Mouse (Mus musculus) neural tube, embryonic 15.5 days (tissue): Measurements from ENCODE around the gene Dcps. TPM values are rescaled to one million over a fixed set of nuclear protein-coding genes. Genes with fewer than 3 reads are reported as not detected.
A peak's percentile ranks its signal among the peaks of the same experiment; 100 is the strongest.

Experiments
- ATAC-seq: fragments of 200-750 bp; cut with Nextera tagmentation; 2 replicates; pipeline ENCODE4 v1.8.0; 2017; ENCODE audit warnings: mild to moderate bottlenecking, moderate TSS enrichment, moderate library complexity; ENCODE audit not compliant: low FRiP score
- H3K27ac ChIP-seq: fragments of 300-500 bp; sonication (generic); replicated peaks from 2 replicates; pipeline ENCODE4 v1.5.1; 2015; ENCODE audit warnings: mild to moderate bottlenecking, inconsistent platforms
- H3K27me3 ChIP-seq: fragments of 300-500 bp; sonication (generic); replicated peaks from 2 replicates; pipeline ENCODE4 v1.6.1; 2015; ENCODE audit warnings: inconsistent platforms
- H3K36me3 ChIP-seq: fragments of 300-500 bp; sonication (generic); 2 replicates; pipeline ENCODE4 v1.6.1; 2015; ENCODE audit warnings: inconsistent platforms
- H3K4me1 ChIP-seq: fragments of 300-500 bp; sonication (generic); 2 replicates; pipeline ENCODE4 v1.6.1; 2015; ENCODE audit warnings: inconsistent platforms
- H3K4me2 ChIP-seq: fragments of 300-500 bp; sonication (generic); 2 replicates; pipeline ENCODE4 v1.6.1; 2015; ENCODE audit warnings: inconsistent platforms, mild to moderate bottlenecking, moderate library complexity
- H3K4me3 ChIP-seq: fragments of 300-500 bp; sonication (generic); replicated peaks from 2 replicates; pipeline ENCODE4 v1.5.1; 2015; ENCODE audit warnings: mild to moderate bottlenecking, inconsistent platforms
- H3K9ac ChIP-seq: fragments of 300-500 bp; sonication (generic); replicated peaks from 2 replicates; pipeline ENCODE4 v1.6.1; 2015; ENCODE audit warnings: mild to moderate bottlenecking, inconsistent platforms
- H3K9me3 ChIP-seq: fragments of 300-500 bp; sonication (generic); replicated peaks from 2 replicates; pipeline ENCODE4 v1.6.1; 2016; ENCODE audit warnings: inconsistent platforms
- WGBS: fragments of 180-500 bp; shearing (Covaris S2); methylation state at CpG from one replicate; pipeline ENCODE4 v1.1.7; 2015; ENCODE audit warnings: mixed read lengths; 5-methylcytosine and 5-hydroxymethylcytosine counted together
- polyA plus RNA-seq: library from polyadenylated mRNA; unstranded; fragments of >200 nt; fragmentation: Nextera tagmentation; extraction: Ambion mirVana; gene quantifications from 2 replicates; pipeline ENCODE4 v1.2.1, GENCODE M21; 2015

The Dcps gene
- polyA plus RNA-seq, 1 experiment from 2014 or later: 69.1 TPM

GRCm38 (mm10) chr9:35127147-35127546 lies 48.7 kb downstream of the Dcps start:
- Histone ChIP-seq H3K4me2 (no peak overlapping the region), H3K27ac (no peak overlapping the region), H3K36me3 (peaks cover 22% of the 10 kb centered on the region), H3K9ac (no peak overlapping the region), H3K4me1 (no peaks in the 10 kb centered on the region), H3K9me3 (no peaks in the 10 kb centered on the region), H3K4me3 (no peak overlapping the region), H3K27me3 (no peaks in the 10 kb centered on the region)
- WGBS: 85% methylated on average over 6 of the region's 6 CpGs
- no peak for ATAC-seq

DNA sequence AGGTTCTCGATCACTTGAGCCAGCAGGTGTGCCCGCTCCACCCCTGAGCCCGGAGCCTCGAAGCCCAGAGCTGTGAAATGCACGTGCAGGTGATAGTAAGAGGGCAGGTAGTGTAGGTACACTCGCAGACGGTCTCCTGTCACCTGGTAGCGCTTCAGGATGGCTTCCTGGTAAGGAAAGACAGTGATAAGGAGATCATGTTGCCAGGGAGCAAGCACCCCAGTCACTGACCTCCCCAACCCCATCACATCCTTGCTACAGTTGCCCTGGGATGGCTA lies 51.2 kb downstream of the Dcps start:
- Histone ChIP-seq H3K9me3 (no peaks in the 10 kb centered on the region), H3K9ac (no peak overlapping the region), H3K4me1 (no peaks in the 10 kb centered on the region), H3K4me2 (no peak overlapping the region), H3K27me3 (no peaks in the 10 kb centered on the region), H3K36me3 (peaks cover 22% of the 10 kb centered on the region), H3K27ac (no peak overlapping the region), H3K4me3 (no peak overlapping the region)
- no peak for ATAC-seq
- WGBS: 93% methylated on average over 8 of the region's 8 CpGs

DNA sequence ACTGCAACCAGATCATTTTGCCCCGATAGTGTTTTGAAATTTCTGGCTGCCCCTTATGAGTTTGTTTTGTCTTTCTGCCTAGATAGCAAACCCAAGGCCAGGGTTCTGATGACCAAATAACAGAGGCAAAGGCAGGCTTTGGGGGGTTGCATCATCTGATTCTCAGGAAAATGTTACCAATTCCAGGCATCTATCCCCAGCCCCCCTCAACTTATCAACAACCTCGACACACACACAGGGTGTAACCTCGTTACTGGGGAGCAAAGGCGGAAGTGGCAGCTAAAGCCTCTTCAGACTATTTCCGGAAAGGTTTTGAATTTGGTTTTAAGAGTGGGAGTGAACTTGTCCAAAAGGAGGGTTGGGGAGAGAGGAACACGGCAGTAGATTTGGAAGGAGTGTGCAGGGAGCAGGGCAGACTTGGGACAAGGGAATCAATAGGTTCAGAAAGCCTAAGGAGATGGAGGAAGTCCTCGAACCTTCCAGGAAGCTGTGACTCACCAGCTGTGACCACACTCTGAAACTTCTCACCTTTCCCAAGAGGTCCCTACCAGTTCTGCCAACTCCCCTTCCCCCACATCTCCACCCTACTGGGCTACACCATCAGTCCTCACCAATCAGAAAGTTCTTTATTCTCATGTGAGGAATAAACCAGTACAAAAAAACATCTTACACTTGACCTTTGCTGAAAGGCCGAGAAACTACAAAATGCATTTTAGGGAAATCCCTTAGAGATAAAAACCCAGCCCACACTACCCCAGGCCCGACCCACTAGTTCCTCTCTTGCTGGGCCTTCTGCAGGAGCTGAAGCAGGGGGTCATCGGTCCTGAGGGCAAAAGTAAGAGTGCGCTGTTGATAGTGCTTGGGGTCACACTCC lies 51.8 kb downstream of the Dcps start:
- H3K4me1 ChIP-seq: no peaks in the 10 kb centered on the region
- no peak overlapping the region for H3K4me2 ChIP-seq
- no peaks in the 10 kb centered on the region for H3K27me3 ChIP-seq
- H3K27ac ChIP-seq: no peak overlapping the region
- no peak for ATAC-seq
- peaks cover 22% of the 10 kb centered on the region for H3K36me3 ChIP-seq
- H3K9ac ChIP-seq: no peak overlapping the region
- 91% methylated on average over 11 of the region's 11 CpGs for WGBS
- H3K4me3 ChIP-seq: no peak overlapping the region
- no peaks in the 10 kb centered on the region for H3K9me3 ChIP-seq

- 73% methylated on average over 2 of the region's 2 CpGs for WGBS
- Histone ChIP-seq H3K4me3 (no peak overlapping the region), H3K9ac (no peak overlapping the region), H3K27me3 (no peaks in the 10 kb centered on the region), H3K9me3 (no peaks in the 10 kb centered on the region), H3K4me1 (no peaks in the 10 kb centered on the region), H3K36me3 (peaks cover 20% of the 10 kb centered on the region), H3K27ac (no peak overlapping the region), H3K4me2 (no peak overlapping the region)
- no peak for ATAC-seq
Observed at GRCm38 (mm10) chr9:35123456-35123803, 52.4 kb downstream of the Dcps start.

DNA sequence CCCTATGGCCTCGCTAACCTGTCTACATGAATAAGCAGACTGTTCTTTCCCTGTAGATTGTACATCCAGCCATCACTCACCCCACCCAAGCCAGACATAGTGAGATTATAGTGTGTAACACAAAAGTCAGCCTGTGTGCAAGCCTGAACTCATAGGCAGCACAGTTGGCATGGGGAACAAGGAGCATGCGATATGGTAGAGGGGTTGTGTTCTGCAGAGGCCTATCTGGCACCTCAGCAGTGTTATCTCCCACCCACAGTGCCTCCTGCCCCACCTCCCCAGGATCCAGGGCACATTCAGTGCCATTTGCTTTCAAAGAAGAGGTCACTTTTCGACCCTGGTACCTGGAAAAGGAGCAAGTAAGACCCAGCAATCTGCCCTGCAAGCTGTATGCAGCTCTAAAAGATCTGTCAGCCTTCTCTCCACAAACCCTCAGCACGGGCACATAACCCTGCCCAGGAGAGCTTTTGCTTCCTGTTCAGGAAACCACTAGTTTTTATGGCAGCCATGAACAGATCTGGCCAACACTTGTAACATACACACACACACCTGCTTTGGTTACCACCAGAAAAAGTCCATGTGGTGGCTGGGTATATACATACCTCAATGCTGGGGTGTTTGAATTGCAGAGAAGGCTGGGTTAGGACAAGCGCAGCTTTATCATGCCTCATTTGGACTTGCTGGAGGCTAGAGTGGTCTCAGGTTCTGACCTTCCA lies 53.2 kb downstream of the Dcps start:
- Histone ChIP-seq H3K27ac (no peak overlapping the region), H3K9ac (no peak overlapping the region), H3K36me3 (peaks cover 16% of the 10 kb centered on the region), H3K4me2 (no peak overlapping the region), H3K9me3 (no peaks in the 10 kb centered on the region), H3K4me1 (peaks cover 4% of the 10 kb centered on the region), H3K4me3 (no peak overlapping the region), H3K27me3 (no peaks in the 10 kb centered on the region)
- 90% methylated on average over 5 of the region's 5 CpGs for WGBS
- no peak for ATAC-seq

- H3K9me3 ChIP-seq: no peaks in the 10 kb centered on the region
- peaks cover 22% of the 10 kb centered on the region for H3K4me1 ChIP-seq
- no peak within 1 kb of the TSS; the same call in 1 of the 2 replicates for H3K27ac ChIP-seq
- no peak within 1 kb of the TSS for H3K4me3 ChIP-seq
- no peak within 1 kb of the TSS for H3K9ac ChIP-seq
- 76% methylated on average over 6 of the region's 6 CpGs for WGBS
- H3K27me3 ChIP-seq: no peaks in the 10 kb centered on the region
- H3K36me3 ChIP-seq: no peaks in the 10 kb centered on the region; the same call in 1 of the 2 replicates
- no peak for ATAC-seq
- H3K4me2 ChIP-seq: 0 out of 2 replicates have a peak within 1 kb of the TSS, but pooled peaks have one; percentile 69
Observed at GRCm38 (mm10) chr9:35119168-35119567, 56.7 kb downstream of the Dcps start, which contains the start of gene St3gal4. TSS of gene St3gal4 (minus strand) at chr9:35119268.

DNA sequence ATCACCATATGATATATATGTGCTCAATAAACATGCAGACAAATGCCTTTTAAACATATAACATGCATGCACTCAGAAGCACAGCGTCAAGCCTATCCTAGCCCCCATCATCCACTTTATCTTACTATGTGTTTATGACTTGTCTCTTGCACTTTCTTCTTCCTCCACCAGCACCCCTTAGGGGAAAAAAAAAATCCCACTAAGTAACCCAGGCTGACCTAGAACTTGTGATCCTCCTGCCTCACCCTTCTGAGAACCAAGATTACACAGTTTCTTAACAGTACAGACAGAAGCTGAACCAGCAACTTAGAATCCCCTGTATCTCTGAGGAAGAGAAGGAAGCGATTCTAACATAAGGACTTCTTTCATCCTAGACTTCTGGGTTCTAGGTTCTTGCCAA lies 57.3 kb downstream of the Dcps start:
- 83% methylated on average over 2 of the region's 2 CpGs for WGBS
- Histone ChIP-seq H3K9ac (no peak overlapping the region), H3K9me3 (no peaks in the 10 kb centered on the region), H3K36me3 (no peaks in the 10 kb centered on the region; the same call in 1 of the 2 replicates), H3K27ac (no peak overlapping the region), H3K27me3 (no peaks in the 10 kb centered on the region), H3K4me2 (no peak overlapping the region), H3K4me3 (no peak overlapping the region), H3K4me1 (peaks cover 22% of the 10 kb centered on the region)
- no peak for ATAC-seq

DNA sequence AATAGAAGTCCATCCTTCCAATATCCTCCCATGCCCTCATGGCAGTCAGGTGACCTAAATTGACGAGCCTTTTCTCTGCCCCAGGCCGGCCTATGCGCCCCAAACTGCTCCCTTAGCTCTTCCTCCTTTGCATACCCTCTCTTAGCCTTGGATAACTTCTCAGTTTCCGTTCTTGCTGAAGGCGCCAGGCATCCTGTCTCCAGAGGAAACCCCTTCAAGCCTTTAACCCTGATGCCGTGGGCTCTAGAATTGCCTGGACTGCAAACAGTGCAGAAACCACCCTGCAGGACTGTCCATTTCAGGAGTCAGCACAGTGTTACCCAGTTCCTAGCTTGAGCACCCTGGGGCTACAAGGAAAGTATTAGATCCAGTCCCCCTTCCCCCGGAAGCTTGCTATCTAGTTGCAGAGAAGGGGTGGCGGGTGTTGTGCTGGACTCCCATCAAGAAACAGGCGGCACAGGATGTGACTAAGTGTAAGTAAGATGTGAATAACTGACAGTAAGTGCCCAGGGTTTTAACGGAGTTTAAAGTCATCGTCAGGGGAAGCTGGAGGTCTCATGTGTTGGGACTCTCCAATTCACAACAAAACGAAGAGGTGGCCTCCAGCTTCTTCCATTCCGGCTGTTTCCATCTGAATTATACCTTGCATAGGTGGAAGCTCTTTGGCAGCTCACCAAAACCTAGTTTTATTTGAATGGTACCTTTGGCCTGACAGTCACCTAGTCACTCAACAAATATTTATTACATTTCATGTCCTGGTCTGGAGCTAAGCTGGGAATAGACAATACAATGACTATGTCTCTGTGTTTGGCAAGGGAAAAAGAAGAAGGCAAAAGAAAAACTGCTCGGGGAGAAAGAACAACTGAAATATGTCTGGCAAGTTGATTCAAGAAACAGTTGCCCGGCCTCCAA lies 58.2 kb downstream of the Dcps start:
- WGBS: 33% methylated on average over 15 of the region's 15 CpGs
- peak overlapping the region; percentile 72 for H3K9ac ChIP-seq
- H3K36me3 ChIP-seq: no peaks in the 10 kb centered on the region; the same call in 1 of the 2 replicates
- peak; percentile 15; the same call in 1 of the 2 replicates for ATAC-seq
- H3K27me3 ChIP-seq: no peaks in the 10 kb centered on the region
- peak overlapping the region; percentile 69 for H3K4me3 ChIP-seq
- peak overlapping the region; percentile 69 for H3K4me2 ChIP-seq
- peak overlapping the region; percentile 83 for H3K27ac ChIP-seq
- peaks cover 22% of the 10 kb centered on the region for H3K4me1 ChIP-seq
- no peaks in the 10 kb centered on the region for H3K9me3 ChIP-seq

DNA sequence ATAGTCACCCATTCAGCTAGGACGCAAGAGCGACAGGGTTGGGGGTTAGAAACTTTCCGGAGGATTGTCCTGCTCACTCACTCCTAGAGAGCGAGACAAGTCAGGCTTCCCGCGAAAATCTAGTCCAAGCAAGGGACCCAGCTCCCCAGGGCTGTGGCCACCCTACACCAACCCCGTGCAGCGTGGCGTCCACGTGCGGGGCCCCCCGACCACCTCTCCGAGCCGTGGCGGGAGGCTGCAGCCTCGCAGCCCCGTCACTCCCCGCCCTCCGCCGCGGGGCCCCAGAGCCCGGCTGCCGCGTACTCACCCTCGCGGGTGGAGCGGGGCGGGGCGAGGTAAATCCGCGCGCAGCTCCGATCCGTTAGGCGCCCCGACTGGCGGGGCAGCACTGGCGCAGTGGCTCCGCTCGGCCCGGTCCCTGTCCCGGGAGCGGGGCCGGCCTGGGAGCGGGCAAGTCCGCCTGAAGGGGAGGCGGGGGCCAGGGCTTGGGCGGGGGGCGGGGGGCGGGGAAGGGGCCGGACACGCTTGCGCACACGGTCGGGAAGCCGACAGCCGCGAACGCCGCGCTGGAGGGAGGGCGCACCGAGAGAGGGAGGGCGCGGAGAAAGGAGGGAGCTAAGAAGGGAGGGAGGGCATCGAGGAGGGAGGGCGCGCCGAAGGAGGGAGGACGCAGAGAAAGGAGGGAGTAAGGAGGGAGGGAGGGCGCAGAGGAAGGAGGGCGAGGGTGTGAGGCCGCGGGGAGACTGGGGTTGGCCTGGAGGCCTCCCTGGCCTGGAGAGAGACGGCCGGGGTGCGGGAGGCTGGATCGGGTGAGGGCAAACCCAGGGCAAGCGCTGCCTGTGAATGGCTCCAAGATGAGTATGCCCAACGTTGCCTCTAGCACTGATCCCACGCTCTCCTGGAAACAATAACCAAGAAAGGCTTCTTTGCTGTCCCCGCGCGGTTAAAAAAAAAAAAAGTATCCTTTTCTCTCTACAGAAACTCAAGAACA lies 59.2 kb downstream of the Dcps start:
- H3K27ac ChIP-seq: peak overlapping the region; percentile 83
- H3K4me1 ChIP-seq: peaks cover 29% of the 10 kb centered on the region
- peak overlapping the region; percentile 69 for H3K4me3 ChIP-seq
- peak overlapping the region; percentile 69 for H3K4me2 ChIP-seq
- H3K36me3 ChIP-seq: no peaks in the 10 kb centered on the region
- peak; percentile 94 for ATAC-seq
- H3K9ac ChIP-seq: peak overlapping the region; percentile 72
- no peaks in the 10 kb centered on the region for H3K27me3 ChIP-seq
- no peaks in the 10 kb centered on the region for H3K9me3 ChIP-seq
- under 1% methylated on average over 72 of the region's 84 CpGs for WGBS

DNA sequence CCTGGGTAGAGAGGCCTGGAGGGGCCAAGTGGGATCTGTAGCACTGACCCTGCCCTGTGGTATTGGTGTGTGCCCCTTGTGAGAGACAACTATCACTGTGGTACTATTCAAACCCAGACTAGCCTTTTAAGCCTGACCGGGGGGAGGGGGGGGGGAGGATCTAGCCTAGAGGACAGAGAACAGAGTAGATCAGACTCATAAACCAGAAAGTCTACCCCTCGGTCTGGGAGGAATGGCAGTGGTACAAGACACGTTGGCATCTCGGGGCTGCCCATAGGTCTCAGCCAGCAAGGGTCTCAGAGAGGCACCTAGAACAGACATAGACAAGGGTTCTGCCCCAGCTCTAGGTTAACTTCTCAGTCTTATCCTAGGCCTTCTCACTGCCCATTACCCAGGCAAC lies 60.1 kb downstream of the Dcps start:
- no peaks in the 10 kb centered on the region for H3K9me3 ChIP-seq
- ATAC-seq: peak; percentile 4; the same call in 1 of the 2 replicates
- peak overlapping the region; percentile 69 for H3K4me2 ChIP-seq
- peaks cover 35% of the 10 kb centered on the region for H3K4me1 ChIP-seq
- no peaks in the 10 kb centered on the region for H3K36me3 ChIP-seq
- no peaks in the 10 kb centered on the region for H3K27me3 ChIP-seq
- peak overlapping the region; percentile 69 for H3K4me3 ChIP-seq
- peak overlapping the region; percentile 72 for H3K9ac ChIP-seq
- H3K27ac ChIP-seq: no peak overlapping the region
- 42% methylated on average over 4 of the region's 4 CpGs for WGBS
